Mouse (Mus musculus): Measurements from ENCODE around the gene Dgkz. TPM values are rescaled to one million over a fixed set of nuclear protein-coding genes. Genes with fewer than 3 reads are reported as not detected.

The Dgkz gene
- polyA plus RNA-seq, 1 experiment from 2014 or later = 30.9 TPM

DNA sequence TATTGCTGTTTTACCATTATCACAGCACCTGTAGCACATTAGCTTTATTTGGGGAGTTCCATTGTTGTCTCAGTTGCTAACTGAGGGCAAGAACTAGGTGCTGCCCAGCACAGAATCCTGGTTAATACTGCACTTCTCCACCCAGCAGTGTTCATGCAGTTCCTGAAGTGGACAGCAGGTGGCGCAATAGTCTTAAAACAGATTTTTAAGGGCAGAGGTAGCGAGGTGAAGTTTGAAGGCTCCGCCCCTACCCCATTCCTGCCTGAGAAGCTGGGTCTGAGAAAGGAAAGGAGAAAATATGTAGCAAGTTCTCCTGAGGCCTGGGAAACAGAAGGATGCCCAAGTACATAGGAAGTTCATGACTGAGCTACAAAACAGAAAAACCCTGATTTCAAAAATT, 11.9 kb upstream of the Dgkz start:
- Histone ChIP-seq H3K27me3 (no peaks in the 10 kb centered on the region), H3K9ac (no peak overlapping the region), H3K36me3 (peaks cover 48% of the 10 kb centered on the region), H3K27ac (no peak overlapping the region), H3K4me1 (peaks cover 18% of the 10 kb centered on the region), H3K9me3 (no peaks in the 10 kb centered on the region), H3K4me3 (no peak overlapping the region), H3K4me2 (no peak overlapping the region)
- ATAC-seq (ENCODE audit: insufficient number of reproducible peaks, low FRiP score, low TSS enrichment, low read depth) = no peak
- 4% methylated on average over 3 of the region's 3 CpGs for WGBS

DNA sequence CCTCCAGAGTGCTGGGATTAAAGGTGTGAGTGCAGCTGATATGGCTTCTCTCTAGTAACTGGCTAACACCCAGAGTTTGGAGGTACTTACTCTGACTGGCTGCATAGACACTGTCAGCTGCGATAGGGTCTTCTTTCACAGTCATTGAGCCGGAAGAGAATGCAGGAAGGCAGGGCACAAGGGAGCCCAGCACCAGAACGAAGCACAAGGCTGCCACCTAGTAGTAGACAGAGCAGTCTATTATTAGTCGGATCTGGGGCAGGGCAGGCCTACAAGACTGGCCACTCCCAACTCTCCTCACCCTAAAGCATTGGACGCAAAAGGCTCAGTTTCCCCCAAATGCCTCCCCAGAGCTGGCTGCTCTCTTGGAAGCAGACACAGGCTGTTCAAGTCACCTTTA, 10.4 kb upstream of the Dgkz start:
- Histone ChIP-seq H3K36me3 (peaks cover 37% of the 10 kb centered on the region), H3K4me3 (no peak overlapping the region), H3K4me2 (no peak overlapping the region), H3K9me3 (no peaks in the 10 kb centered on the region), H3K27me3 (no peaks in the 10 kb centered on the region), H3K9ac (no peak overlapping the region), H3K4me1 (peaks cover 18% of the 10 kb centered on the region), H3K27ac (no peak overlapping the region)
- ATAC-seq (ENCODE audit: insufficient number of reproducible peaks, low FRiP score, low TSS enrichment, low read depth) = no peak
- WGBS = 9% methylated on average over 5 of the region's 5 CpGs

DNA sequence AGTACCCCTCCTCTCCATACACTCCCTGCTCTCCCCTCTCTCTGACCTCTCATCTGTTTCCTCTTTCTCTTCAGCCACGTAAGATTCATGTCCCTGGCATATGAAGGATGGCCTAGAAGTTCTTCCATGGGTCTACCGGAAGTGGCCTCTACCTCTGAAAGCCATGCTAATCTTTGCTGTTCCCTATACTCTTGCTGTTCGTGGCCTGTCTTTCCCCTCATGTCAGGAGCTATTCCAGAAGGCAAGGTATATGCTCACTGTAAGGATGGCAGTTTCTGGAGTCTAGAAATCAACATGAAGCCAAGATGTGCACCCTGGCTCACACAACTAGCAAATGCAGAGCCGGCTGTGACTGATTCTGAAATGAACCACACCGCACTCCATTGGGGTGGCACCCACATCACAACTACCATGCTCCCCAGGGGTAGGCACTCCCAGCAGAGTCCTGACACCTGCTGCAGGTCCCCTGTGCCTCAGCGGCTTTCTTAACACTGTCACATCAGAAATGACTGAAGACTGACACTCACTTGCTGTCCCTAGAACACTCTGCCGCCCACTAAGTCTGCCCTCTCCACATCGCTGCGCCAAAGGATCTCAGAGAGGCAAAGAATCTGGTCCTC, 9.4 kb upstream of the Dgkz start:
- ATAC-seq (ENCODE audit: insufficient number of reproducible peaks, low FRiP score, low TSS enrichment, low read depth) = no peak
- Histone ChIP-seq H3K4me3 (no peak overlapping the region), H3K9ac (no peak overlapping the region), H3K4me2 (0 out of 2 replicates have a peak overlapping the region, but pooled peaks have one; percentile 34), H3K4me1 (peaks cover 20% of the 10 kb centered on the region), H3K9me3 (no peaks in the 10 kb centered on the region), H3K27me3 (no peaks in the 10 kb centered on the region), H3K27ac (peak overlapping the region; percentile 38), H3K36me3 (peaks cover 27% of the 10 kb centered on the region)
- 38% methylated on average over 9 of the region's 9 CpGs for WGBS

DNA sequence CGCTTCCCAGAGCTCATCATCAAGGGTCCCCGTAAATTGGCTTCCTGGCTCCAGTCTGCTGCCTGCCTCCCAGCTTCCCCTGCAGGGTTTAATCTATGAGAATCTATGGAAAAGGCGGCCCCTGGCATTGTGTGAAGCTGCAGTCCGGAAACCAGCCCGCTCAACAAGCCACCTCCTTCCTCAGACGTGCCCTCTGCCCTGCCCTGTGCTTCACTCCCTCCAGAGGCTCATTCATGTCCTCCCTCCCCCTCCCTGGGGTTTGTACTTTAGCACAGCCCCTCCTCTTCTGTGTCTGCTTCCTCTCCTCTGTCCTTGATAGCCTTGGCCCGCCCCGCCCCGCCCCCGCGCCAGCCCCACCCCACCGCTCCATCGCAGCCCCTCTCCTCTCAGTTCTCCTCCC, 8.8 kb upstream of the Dgkz start:
- Histone ChIP-seq H3K27ac (peak overlapping the region; percentile 54), H3K4me2 (peak overlapping the region; percentile 34), H3K4me1 (peaks cover 20% of the 10 kb centered on the region), H3K4me3 (peak overlapping the region; percentile 12; the same call in 1 of the 2 replicates), H3K9ac (no peak overlapping the region), H3K27me3 (no peaks in the 10 kb centered on the region), H3K36me3 (peaks cover 21% of the 10 kb centered on the region), H3K9me3 (no peaks in the 10 kb centered on the region)
- WGBS = 6% methylated on average over 10 of the region's 13 CpGs
- ATAC-seq (ENCODE audit: insufficient number of reproducible peaks, low FRiP score, low TSS enrichment, low read depth) = peak; percentile 48; the same call in 1 of the 2 replicates

DNA sequence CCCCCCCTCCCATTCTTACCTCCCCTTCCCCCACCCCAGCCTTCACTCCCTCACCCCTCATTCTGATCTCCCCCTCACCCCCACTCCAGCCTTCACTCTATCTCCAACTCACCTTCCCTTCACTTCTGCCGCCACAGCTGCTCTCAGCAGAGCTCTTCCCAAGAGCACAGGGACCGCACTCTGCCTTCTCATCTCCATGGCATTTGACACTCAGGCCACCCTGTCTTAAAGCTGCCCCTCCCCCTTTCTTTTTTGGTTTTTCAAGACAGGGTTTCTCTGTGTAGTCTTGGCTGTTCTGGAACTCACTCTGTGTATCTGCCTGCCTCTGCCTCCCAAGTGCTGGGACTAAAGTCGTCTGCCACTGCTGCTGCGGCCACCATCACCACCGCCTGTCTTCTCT, 5.2 kb upstream of the Dgkz start:
- no peak for ATAC-seq (ENCODE audit: insufficient number of reproducible peaks, low FRiP score, low TSS enrichment, low read depth)
- peaks cover 30% of the 10 kb centered on the region for H3K4me1 ChIP-seq

DNA sequence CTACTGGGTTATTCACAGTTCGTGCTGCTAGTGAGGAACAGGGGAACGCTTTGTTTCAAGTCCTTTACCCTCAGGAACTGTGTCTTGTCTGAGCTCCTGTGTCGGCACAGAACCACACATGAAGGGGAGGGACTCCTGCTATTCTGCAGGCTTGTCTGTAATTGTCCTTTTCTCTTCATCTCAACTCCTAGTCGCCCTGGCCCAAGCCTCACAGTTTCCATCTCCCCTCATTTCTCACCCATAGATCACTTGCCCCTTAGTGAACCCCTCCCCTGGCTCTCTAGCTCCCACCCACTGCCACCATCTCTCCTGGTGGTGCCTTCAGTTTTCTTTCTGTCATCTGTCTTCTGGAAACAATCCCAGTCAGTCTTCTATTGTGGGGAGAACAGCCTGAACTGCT, 4.6 kb upstream of the Dgkz start:
- H3K4me3 ChIP-seq = no peak overlapping the region

More for the DNA sequence above, 5.2 kb upstream of the Dgkz start:
- no peak overlapping the region for H3K27ac ChIP-seq
- peaks cover 18% of the 10 kb centered on the region for H3K27me3 ChIP-seq
- H3K4me3 ChIP-seq = no peak overlapping the region
- no peaks in the 10 kb centered on the region for H3K9me3 ChIP-seq
- H3K36me3 ChIP-seq = peaks cover 18% of the 10 kb centered on the region
- H3K9ac ChIP-seq = no peak overlapping the region
- WGBS = 53% methylated on average over 5 of the region's 5 CpGs
- no peak overlapping the region for H3K4me2 ChIP-seq

DNA sequence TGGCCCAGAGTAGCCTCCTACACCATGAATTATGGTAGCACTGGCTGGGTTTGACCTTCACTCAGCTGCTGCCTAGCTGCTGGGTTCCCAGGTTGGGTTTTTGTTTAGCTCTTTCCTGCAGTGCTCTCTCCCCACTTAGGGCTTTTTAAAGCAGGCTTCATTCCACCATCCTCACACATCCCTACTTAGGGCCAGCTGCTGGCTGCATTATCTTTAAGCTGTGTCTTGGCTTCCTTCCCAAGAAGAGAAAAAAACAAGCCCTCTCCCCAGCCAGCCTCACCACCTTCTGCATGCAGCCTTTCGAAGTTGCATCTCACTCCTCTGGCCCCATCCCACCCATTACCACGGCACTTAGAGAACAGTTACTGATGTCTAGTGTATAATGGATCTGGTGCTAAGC, 2.9 kb upstream of the Dgkz start:
- no peak overlapping the region for H3K4me3 ChIP-seq
- peaks cover 10% of the 10 kb centered on the region for H3K36me3 ChIP-seq
- H3K27me3 ChIP-seq = peaks cover 41% of the 10 kb centered on the region
- WGBS = 17% methylated on average over 2 of the region's 2 CpGs
- peaks cover 25% of the 10 kb centered on the region for H3K4me1 ChIP-seq
- ATAC-seq (ENCODE audit: insufficient number of reproducible peaks, low FRiP score, low TSS enrichment, low read depth) = no peak
- no peak overlapping the region for H3K9ac ChIP-seq
- no peak overlapping the region for H3K27ac ChIP-seq
- H3K9me3 ChIP-seq = no peaks in the 10 kb centered on the region
- H3K4me2 ChIP-seq = no peak overlapping the region

More for the DNA sequence above, 4.6 kb upstream of the Dgkz start:
- peaks cover 14% of the 10 kb centered on the region for H3K36me3 ChIP-seq
- 12% methylated on average over 4 of the region's 4 CpGs for WGBS
- H3K27me3 ChIP-seq = peaks cover 24% of the 10 kb centered on the region
- H3K4me2 ChIP-seq = no peak overlapping the region
- no peaks in the 10 kb centered on the region for H3K9me3 ChIP-seq
- no peak for ATAC-seq (ENCODE audit: insufficient number of reproducible peaks, low FRiP score, low TSS enrichment, low read depth)
- H3K27ac ChIP-seq = no peak overlapping the region
- peaks cover 34% of the 10 kb centered on the region for H3K4me1 ChIP-seq
- no peak overlapping the region for H3K9ac ChIP-seq

DNA sequence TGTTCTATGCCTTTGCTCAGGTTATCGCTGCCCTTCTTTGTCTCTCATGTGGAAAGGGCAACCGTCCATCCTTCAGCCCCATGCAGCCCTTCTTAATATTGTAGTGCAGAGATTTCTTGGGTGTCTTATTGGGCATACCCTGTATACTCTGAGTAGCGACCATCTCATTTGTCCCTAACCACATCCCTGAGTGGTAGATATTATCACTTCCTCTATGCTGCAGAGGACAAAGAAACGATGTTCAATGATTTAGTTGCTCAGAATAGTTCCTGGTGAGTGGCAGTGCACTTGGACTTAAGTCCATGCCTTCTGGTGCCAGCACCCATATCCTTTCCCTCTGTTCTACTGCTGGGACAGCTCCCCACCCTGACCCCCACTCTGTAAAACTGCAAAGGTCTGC, 2.3 kb upstream of the Dgkz start:
- no peak overlapping the region for H3K27ac ChIP-seq
- H3K27me3 ChIP-seq = peaks cover 42% of the 10 kb centered on the region
- H3K4me2 ChIP-seq = no peak overlapping the region
- ATAC-seq (ENCODE audit: insufficient number of reproducible peaks, low FRiP score, low TSS enrichment, low read depth) = no peak
- no peak overlapping the region for H3K9ac ChIP-seq
- H3K9me3 ChIP-seq = no peaks in the 10 kb centered on the region
- H3K4me3 ChIP-seq = no peak overlapping the region
- peaks cover 6% of the 10 kb centered on the region for H3K36me3 ChIP-seq
- H3K4me1 ChIP-seq = peaks cover 25% of the 10 kb centered on the region
- WGBS = 84% methylated on average over 4 of the region's 4 CpGs

DNA sequence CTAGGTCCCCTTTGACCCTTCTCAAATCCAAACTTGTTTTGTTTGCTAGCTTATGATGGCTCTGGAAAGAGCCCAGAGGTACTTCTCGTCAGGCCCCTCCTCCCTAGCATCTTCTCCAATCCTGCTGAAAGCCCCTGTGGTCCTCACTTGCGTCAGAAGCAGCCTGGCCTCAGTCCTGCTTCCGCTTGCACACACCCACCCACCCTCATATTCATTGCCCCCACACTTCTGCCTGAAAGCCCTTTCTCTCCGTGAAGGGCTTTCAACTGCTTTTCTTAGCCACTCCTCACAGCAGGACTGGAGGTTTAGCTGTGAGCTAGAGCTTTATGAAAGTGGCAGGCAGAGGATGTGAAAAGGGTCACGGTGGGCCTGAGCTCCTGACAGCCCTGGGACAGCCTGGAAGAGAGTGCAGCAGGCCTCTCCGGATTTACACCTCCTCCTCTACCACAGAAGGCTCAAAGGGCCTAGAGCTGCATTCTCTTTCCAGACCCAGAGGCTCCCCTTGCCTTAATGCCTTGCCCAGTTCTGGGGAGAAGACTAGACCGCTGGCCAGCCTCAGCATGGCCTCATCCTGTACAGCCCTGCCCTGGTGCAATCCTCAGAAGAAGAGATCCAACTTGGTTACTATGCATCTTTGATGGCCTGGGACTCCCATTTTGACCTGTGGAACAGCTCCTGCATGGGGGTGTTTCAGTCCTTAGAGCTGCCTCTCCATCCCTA, 2.1 kb downstream of the Dgkz start:
- ATAC-seq (ENCODE audit: insufficient number of reproducible peaks, low FRiP score, low TSS enrichment, low read depth) = no peak
- H3K36me3 ChIP-seq = no peaks in the 10 kb centered on the region
- no peak overlapping the region for H3K9ac ChIP-seq
- WGBS = 55% methylated on average over 7 of the region's 7 CpGs
- H3K4me3 ChIP-seq = no peak overlapping the region
- no peak overlapping the region for H3K4me2 ChIP-seq
- H3K27me3 ChIP-seq = peaks cover 50% of the 10 kb centered on the region
- H3K9me3 ChIP-seq = no peaks in the 10 kb centered on the region
- H3K4me1 ChIP-seq = peaks cover 34% of the 10 kb centered on the region
- H3K27ac ChIP-seq = no peak overlapping the region

DNA sequence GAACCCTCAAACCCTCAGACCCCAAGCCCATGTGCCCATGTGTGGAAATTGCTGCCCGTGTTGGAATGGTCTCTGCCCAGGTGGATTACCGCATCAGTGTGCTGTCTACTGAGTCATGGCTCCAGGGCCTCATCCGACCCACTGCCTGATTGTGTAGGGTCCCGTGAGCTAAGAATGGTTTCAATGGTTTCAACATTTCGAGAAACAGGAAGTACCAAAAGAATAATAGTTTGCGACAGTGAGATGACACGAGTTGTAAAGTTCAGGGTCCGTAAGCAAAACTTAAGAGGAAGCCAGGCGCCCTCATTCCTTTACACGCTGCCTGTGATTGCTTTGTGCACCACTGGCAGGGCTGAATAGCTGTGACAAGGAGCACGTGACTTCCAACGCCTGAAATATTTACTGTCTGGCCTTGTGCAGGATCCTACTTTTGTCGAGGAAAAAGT, 3.5 kb downstream of the Dgkz start:
- no peak overlapping the region for H3K9ac ChIP-seq
- no peak for ATAC-seq (ENCODE audit: insufficient number of reproducible peaks, low FRiP score, low TSS enrichment, low read depth)
- H3K27ac ChIP-seq = peak overlapping the region; percentile 72
- H3K9me3 ChIP-seq = no peaks in the 10 kb centered on the region
- H3K36me3 ChIP-seq = no peaks in the 10 kb centered on the region
- H3K4me2 ChIP-seq = no peak overlapping the region
- no peak overlapping the region for H3K4me3 ChIP-seq
- H3K4me1 ChIP-seq = peaks cover 38% of the 10 kb centered on the region
- 40% methylated on average over 13 of the region's 13 CpGs for WGBS
- H3K27me3 ChIP-seq = peaks cover 45% of the 10 kb centered on the region

DNA sequence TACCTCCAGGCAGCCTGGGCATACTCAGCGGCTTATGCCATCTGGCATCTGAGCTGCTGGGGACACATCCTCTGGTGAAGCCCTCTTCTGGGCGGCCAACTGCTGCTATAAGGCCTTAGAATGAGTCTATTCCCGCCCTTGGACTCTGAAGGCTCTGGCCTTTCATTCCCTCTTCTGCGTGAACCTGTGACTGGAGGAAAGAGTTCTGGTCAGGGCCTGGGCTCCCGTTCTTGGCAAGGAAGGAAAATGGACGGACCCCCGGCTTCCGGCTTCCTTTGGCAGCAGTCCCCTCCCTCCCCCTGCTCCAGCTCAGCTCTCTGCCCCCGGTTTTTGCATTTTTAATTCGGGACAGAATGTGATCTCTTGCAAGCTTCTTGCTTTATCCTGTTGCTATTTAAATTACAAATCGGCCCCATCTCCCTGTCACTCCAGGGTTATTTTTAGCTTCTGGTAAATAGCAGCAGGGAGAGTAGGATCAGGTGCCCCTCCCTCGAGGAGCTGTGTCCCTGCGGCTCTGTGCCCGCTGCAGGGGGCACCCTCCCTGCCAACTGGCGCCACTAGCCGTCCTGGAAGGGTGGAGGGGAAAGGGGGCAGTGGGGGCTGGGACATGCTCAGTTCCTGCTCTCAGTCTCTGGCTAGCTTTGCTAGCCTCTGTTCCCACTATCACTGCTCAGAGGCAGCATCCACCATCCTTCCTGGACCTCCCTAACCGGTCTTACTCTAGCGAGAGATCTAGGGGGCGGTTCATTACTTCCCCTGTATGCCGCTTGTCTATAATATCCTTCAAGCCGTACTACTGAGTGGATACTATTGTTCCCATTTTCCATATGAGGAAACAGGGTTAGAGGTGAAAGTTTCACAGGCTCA, 4.2 kb downstream of the Dgkz start:
- H3K4me3 ChIP-seq = no peak overlapping the region
- peak overlapping the region; percentile 19; the same call in 1 of the 2 replicates for H3K4me2 ChIP-seq
- H3K27ac ChIP-seq = peak overlapping the region; percentile 72
- peaks cover 38% of the 10 kb centered on the region for H3K27me3 ChIP-seq
- no peak for ATAC-seq (ENCODE audit: insufficient number of reproducible peaks, low FRiP score, low TSS enrichment, low read depth)
- H3K36me3 ChIP-seq = no peaks in the 10 kb centered on the region
- no peaks in the 10 kb centered on the region for H3K9me3 ChIP-seq
- no peak overlapping the region for H3K9ac ChIP-seq
- H3K4me1 ChIP-seq = peaks cover 38% of the 10 kb centered on the region
- WGBS = 22% methylated on average over 21 of the region's 21 CpGs

DNA sequence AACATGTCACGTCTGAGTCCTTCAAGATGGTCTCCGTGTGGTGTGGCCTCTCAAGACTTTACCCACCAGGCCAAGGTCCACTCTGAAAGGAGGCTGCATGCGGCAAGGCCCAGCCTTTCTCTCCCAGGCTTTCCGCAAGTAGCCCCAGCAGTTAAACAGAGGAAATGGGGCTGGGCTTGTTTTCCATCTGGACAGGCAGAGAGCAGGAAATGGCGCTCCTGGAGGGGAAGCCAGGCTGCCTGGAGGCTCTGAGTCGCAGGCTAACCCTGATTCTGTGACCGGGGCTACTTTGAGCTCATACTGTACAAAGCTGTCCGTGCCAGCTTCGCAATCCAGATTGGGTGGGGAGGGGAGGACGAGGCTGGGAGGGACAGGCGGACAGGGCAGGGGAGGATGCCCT, 7.7 kb downstream of the Dgkz start:
- Histone ChIP-seq H3K4me2 (no peak overlapping the region), H3K9ac (no peak overlapping the region), H3K36me3 (no peaks in the 10 kb centered on the region), H3K4me1 (peaks cover 36% of the 10 kb centered on the region), H3K27me3 (peaks cover 8% of the 10 kb centered on the region; the same call in 1 of the 2 replicates), H3K9me3 (no peaks in the 10 kb centered on the region), H3K4me3 (no peak overlapping the region), H3K27ac (peak overlapping the region; percentile 62)
- 49% methylated on average over 11 of the region's 11 CpGs for WGBS
- ATAC-seq (ENCODE audit: insufficient number of reproducible peaks, low FRiP score, low TSS enrichment, low read depth) = no peak
